Mouse (Mus musculus) stomach, postnatal 0 days (tissue): ENCODE data around the gene Serinc4. TPM values are rescaled to one million over a fixed set of nuclear protein-coding genes. Genes with fewer than 3 reads are reported as not detected.
A peak's percentile ranks its signal among the peaks of the same experiment; 100 is the strongest.

Experiments
- ATAC-seq: fragments of 200-750 bp; cut with Nextera tagmentation; 2 replicates; pipeline ENCODE4 v1.8.0; 2017; ENCODE audit not compliant: low FRiP score, low TSS enrichment
- DNase-seq: peaks from one replicate; pipeline ENCODE4 v3.0.0-alpha.2; 2016; ENCODE audit warnings: low spot score
- H3K27ac ChIP-seq: fragments of 300-500 bp; sonication (generic); replicated peaks from 2 replicates; pipeline ENCODE4 v1.5.1; 2014; ENCODE audit warnings: mild to moderate bottlenecking, control low read depth
- H3K27me3 ChIP-seq: fragments of 300-500 bp; sonication (generic); 2 replicates; pipeline ENCODE4 v1.6.1; 2014; ENCODE audit warnings: low read length; ENCODE audit not compliant: control insufficient read depth, insufficient read depth
- H3K36me3 ChIP-seq: fragments of 300-500 bp; sonication (generic); 2 replicates; pipeline ENCODE4 v1.6.1; 2014; ENCODE audit warnings: low read length, mixed read lengths; ENCODE audit not compliant: control insufficient read depth, insufficient read depth
- H3K4me1 ChIP-seq: fragments of 300-500 bp; sonication (generic); replicated peaks from 2 replicates; pipeline ENCODE4 v1.6.1; 2014; ENCODE audit warnings: antibody characterized with exemption; ENCODE audit not compliant: control insufficient read depth, insufficient read depth
- H3K4me2 ChIP-seq: fragments of 300-500 bp; sonication (generic); replicated peaks from 2 replicates; pipeline ENCODE4 v1.6.1; 2014; ENCODE audit warnings: low read depth, mild to moderate bottlenecking, control low read depth, moderate library complexity
- H3K4me3 ChIP-seq: fragments of 300-500 bp; sonication (generic); 2 replicates; pipeline ENCODE4 v1.5.1; 2014; ENCODE audit warnings: low read depth, low read length, control low read depth
- H3K9ac ChIP-seq: fragments of 300-500 bp; sonication (generic); 2 replicates; pipeline ENCODE4 v1.6.1; 2014; ENCODE audit warnings: mild to moderate bottlenecking, low read length, control low read depth, mixed read lengths
- H3K9me3 ChIP-seq: fragments of 300-500 bp; sonication (generic); 2 replicates; pipeline ENCODE4 v1.6.1; 2016; ENCODE audit warnings: low read length; ENCODE audit not compliant: control insufficient read depth
- CTCF ChIP-seq: IDR thresholded peaks from 2 replicates; pipeline ENCODE4 v1.5.1; 2016; ENCODE audit warnings: antibody characterized with exemption, low read depth, mild to moderate bottlenecking, moderate library complexity
- EP300 ChIP-seq: optimal IDR thresholded peaks from 2 replicates; pipeline ENCODE3; 2016; ENCODE audit warnings: antibody characterized with exemption
- WGBS: fragments of 180-500 bp; shearing (Covaris S2); extraction: QIAGEN DNeasy Blood & Tissue Kit; methylation state at CpG from one replicate; pipeline ENCODE4 v1.1.7; 2014; 5-methylcytosine and 5-hydroxymethylcytosine counted together
- polyA plus RNA-seq: library from polyadenylated mRNA; unstranded; fragments of >200 nt; fragmentation: Nextera tagmentation; extraction: Ambion mirVana; gene quantifications from 2 replicates; pipeline ENCODE4 v1.2.1, GENCODE M21; 2015

Gene Serinc4
- polyA plus RNA-seq, 1 experiment from 2014 or later: 0.11 TPM

DNA sequence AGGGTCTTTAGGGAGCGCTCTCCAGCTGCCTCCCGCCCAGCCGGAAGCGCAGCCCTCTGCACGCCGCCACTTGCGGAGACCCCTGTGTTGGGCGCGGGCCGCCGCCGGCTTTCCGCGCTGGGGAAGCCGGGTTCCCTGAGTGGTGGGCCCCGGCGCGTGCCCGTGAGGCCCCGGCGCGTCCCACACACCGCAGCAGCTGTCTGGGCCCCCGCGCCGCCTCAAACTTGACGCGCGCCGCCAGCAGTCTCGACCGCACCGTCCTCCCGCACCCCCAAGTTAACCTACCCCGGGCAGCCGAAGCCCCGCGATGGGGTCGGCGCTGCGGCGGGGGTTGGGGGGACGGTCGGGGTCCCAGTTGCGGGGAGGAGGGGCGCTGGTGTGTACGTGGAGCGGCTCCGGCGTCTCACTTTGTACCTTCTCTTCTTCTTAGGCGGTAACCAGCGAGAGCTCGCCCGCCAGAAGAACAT lies 7.0 kb downstream of the Serinc4 start:
- under 1% methylated on average over 38 of the region's 54 CpGs for WGBS
- Histone ChIP-seq H3K4me3 (peak overlapping the region; percentile 99), H3K9ac (peak overlapping the region; percentile 99), H3K9me3 (no peaks in the 10 kb centered on the region), H3K36me3 (no peaks in the 10 kb centered on the region; the same call in 1 of the 2 replicates), H3K27me3 (no peaks in the 10 kb centered on the region), H3K4me2 (peak overlapping the region; percentile 86), H3K27ac (peak overlapping the region; percentile 99), H3K4me1 (no peaks in the 10 kb centered on the region)
- DNase-seq (peak; percentile 60), ATAC-seq (peak; percentile 27)
- TF ChIP-seq CTCF (no peak), EP300 (no peak)

DNA sequence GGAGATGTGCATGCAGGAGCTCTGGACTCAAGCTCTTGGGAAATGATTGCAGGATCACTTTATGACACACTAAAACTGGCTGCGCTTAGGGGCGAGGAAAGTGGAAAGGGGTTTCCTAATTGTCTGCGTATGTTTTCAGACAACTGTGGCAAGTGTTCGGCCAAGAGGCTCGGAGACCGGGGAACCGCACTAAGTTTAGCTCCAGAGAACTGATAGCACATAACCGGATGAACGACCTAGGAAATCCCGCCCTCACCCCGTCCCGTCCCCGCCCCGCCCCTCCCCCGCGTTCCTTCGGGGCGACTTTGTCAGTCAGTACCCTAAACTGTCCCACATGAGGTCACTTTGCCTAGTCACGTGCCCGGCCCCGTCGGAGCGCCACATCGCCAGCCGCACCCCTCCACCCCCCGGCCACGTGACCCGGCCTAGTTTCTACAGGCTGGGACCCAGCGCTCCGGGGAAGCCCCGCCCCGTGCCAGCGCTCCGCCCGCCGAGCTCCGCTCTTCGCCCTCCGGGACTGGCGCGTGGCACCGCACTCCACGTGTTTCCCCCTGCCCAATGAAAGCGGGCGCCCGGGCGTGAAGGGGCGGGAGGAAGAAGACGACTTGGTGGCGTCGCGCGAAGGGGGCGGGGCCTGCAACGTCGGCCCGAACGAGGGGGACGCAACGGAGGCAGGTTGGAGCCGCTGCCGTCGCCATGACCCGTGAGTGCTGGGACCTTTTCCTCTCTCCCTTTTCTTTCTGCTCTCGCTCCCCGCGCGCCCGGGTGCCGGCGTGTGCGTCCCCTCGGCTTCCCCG lies 7.6 kb downstream of the Serinc4 start, which contains the start of gene Serf2:
TSS of gene Serf2 (plus strand) at position 457 of the 797 bp plus-strand sequence.
- Histone ChIP-seq H3K27ac (peak within 1 kb of the TSS; percentile 99), H3K27me3 (no peaks in the 10 kb centered on the region), H3K4me3 (peak within 1 kb of the TSS; percentile 99), H3K36me3 (no peaks in the 10 kb centered on the region; the same call in 1 of the 2 replicates), H3K4me2 (peak within 1 kb of the TSS; percentile 86), H3K4me1 (no peaks in the 10 kb centered on the region), H3K9ac (peak within 1 kb of the TSS; percentile 99), H3K9me3 (no peaks in the 10 kb centered on the region)
- ATAC-seq: peak; percentile 98
- peak; percentile 100 for DNase-seq
- TF ChIP-seq EP300 (no peak), CTCF (no peak)
- under 1% methylated on average over 72 of the region's 74 CpGs for WGBS

DNA sequence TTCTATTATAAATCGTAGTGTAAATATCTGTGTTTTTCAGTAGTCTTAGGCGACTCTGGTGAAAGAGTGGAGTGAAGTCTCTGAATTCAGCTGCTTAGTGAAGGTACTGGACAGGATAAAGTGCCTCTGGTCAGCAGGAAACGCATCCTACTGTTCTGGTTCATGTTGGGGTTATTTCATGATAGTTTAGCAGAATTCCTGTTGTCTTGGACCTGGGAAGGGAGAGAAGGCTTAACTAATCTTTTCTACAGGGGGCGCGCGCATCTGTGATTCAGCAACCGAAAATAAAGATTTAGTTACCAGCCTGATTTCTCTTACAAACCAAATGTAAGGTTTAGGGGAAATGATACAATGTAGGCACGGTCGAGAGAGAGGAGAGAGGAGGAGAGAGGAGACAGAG lies 8.4 kb downstream of the Serinc4 start:
- ATAC-seq (no peak), DNase-seq (peak; percentile 37)
- H3K27me3 ChIP-seq: no peaks in the 10 kb centered on the region
- H3K9ac ChIP-seq: peak overlapping the region; percentile 59
- no peaks in the 10 kb centered on the region for H3K4me1 ChIP-seq
- TF ChIP-seq EP300 (no peak), CTCF (peak; percentile 60)
- H3K4me3 ChIP-seq: peak overlapping the region; percentile 99
- 12% methylated on average over 9 of the region's 9 CpGs for WGBS
- peak overlapping the region; percentile 59 for H3K4me2 ChIP-seq
- no peaks in the 10 kb centered on the region for H3K9me3 ChIP-seq
- no peaks in the 10 kb centered on the region; the same call in 1 of the 2 replicates for H3K36me3 ChIP-seq
- H3K27ac ChIP-seq: peak overlapping the region; percentile 96

DNA sequence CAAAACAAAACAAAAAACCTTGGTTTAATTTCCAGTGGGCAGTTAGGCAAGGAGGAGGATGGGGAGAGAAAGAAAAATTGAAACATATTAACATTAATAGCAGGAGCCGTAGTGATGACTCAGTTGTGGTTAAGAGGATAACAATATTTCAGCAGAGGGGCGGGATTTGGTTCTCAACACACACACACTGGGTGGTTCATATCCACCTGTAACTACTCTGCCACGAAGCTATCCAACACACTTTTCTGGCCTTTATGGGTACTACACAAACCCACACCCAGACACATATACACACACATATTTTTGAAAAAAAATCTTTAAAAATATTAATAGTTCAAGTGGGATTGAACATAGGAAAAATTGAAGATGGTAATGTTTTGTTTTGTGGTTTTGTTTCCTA lies 9.6 kb downstream of the Serinc4 start:
- WGBS: 65% methylated on average over 3 of the region's 3 CpGs
- no peak for ATAC-seq
- H3K27me3 ChIP-seq: no peaks in the 10 kb centered on the region
- no peak overlapping the region for H3K27ac ChIP-seq
- no peak overlapping the region for H3K4me2 ChIP-seq
- 0 out of 2 replicates have a peak, but pooled peaks cover 3% of the 10 kb centered on the region for H3K4me1 ChIP-seq
- no peaks in the 10 kb centered on the region; the same call in 1 of the 2 replicates for H3K36me3 ChIP-seq
- no peaks in the 10 kb centered on the region for H3K9me3 ChIP-seq
- no peak overlapping the region for H3K4me3 ChIP-seq
- H3K9ac ChIP-seq: no peak overlapping the region
- no peak for DNase-seq
- no peak for TF ChIP-seq CTCF
- no peak for TF ChIP-seq EP300

DNA sequence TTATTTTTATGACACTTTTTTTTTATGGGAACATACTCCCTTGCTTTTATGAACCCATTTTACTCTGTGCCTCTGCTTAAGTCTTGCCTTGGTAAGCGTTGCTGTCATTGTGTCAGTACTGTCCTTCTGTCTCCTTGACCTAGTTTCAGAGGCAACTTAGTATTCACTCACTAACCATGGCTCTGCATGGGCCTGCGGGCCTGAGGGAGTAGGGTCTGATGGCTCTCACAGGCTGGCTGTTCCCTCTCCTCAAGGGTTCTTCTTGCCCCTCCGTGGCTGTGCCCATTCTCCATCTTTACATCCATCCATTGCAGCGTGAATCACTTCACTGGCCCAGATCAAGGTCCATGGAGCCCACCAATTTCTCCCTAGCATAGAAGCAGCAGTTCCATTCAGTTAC lies 10.1 kb downstream of the Serinc4 start:
- H3K27ac ChIP-seq: no peak overlapping the region
- 82% methylated on average over 4 of the region's 4 CpGs for WGBS
- DNase-seq: no peak
- no peak overlapping the region for H3K4me3 ChIP-seq
- ATAC-seq: no peak
- H3K4me1 ChIP-seq: 0 out of 2 replicates have a peak, but pooled peaks cover 5% of the 10 kb centered on the region
- H3K36me3 ChIP-seq: no peaks in the 10 kb centered on the region; the same call in 1 of the 2 replicates
- TF ChIP-seq CTCF (no peak), EP300 (no peak)
- H3K4me2 ChIP-seq: no peak overlapping the region
- no peaks in the 10 kb centered on the region for H3K9me3 ChIP-seq
- no peak overlapping the region for H3K9ac ChIP-seq
- no peaks in the 10 kb centered on the region for H3K27me3 ChIP-seq

DNA sequence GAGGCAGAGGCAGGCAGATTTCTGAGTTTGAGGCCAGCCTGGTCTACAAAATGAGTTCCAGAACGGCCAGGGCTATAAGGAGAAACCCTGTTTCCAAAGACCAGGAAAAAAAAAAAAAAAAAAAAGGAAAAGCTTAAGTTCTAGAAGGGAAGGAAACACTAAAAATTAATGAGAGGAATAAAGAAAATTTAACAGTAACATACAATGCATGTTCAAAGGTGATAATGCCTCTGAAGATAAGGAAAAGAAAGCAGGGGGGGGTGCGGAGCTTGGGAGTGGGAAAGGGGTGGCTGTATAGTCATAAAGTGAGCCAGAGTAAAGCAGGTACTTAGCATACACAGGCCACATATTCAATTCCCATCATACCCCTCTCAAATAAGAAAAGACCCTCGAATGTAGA lies 11.5 kb downstream of the Serinc4 start:
- no peak overlapping the region for H3K9ac ChIP-seq
- ATAC-seq (no peak), DNase-seq (no peak)
- H3K4me1 ChIP-seq: 0 out of 2 replicates have a peak, but pooled peaks cover 5% of the 10 kb centered on the region
- WGBS: 88% methylated on average over 3 of the region's 3 CpGs
- no peak overlapping the region for H3K27ac ChIP-seq
- H3K27me3 ChIP-seq: no peaks in the 10 kb centered on the region
- no peaks in the 10 kb centered on the region for H3K36me3 ChIP-seq
- no peak overlapping the region for H3K4me3 ChIP-seq
- TF ChIP-seq EP300 (no peak), CTCF (no peak)
- H3K9me3 ChIP-seq: no peaks in the 10 kb centered on the region
- H3K4me2 ChIP-seq: no peak overlapping the region
